Mouse (Mus musculus): ENCODE results near the gene Tmem218.

The Tmem218 gene

GRCm38 (mm10) chr9:37230486-37231195 is 22.6 kb downstream of the Tmem218 start:
- in situ Hi-C loops (cut with MboI, MseI): loop anchor here in 1 of 2 experiments (5.0 to 25.0 kb wide), 2 partner anchors 193 to 1668 kb away; partner anchors contain the start of genes Ddx25, Hyls1, Pate2 and Pus3

GRCm38 (mm10) chr9:37232201-37233195 is 24.5 kb downstream of the Tmem218 start:
- in situ Hi-C loops (cut with MboI, MseI): loop anchor here in 1 of 2 experiments (5.0 to 25.0 kb wide), 2 partner anchors 195 to 1670 kb away; partner anchors contain the start of genes Ddx25, Hyls1, Pate2 and Pus3

GRCm38 (mm10) chr9:37235951-37236737 is 28.1 kb downstream of the Tmem218 start:
- in situ Hi-C loops (cut with MboI, MseI): loop anchor here in 1 of 2 experiments (25.0 kb wide), 1 partner anchor 1674 kb away; the partner anchor contains the start of genes Ddx25, Hyls1, Pate2 and Pus3

- in situ Hi-C loops (cut with MboI, MseI): loop anchor here in 1 of 2 experiments (25.0 kb wide), 1 partner anchor 1680 kb away; the partner anchor contains the start of genes Ddx25, Hyls1, Pate2 and Pus3
Observed at GRCm38 (mm10) chr9:37242764-37243163, 34.7 kb downstream of the Tmem218 start.

- in situ Hi-C loops (cut with MboI, MseI): loop anchor here in 1 of 2 experiments (25.0 kb wide), 1 partner anchor 1682 kb away; the partner anchor contains the start of genes Ddx25, Hyls1, Pate2 and Pus3
Observed at GRCm38 (mm10) chr9:37244600-37244999, 36.6 kb downstream of the Tmem218 start.

GRCm38 (mm10) chr9:37245404-37245803 is 37.4 kb downstream of the Tmem218 start:
- in situ Hi-C loops (cut with MboI, MseI): loop anchor here in 1 of 2 experiments (25.0 kb wide), 1 partner anchor 1683 kb away; the partner anchor contains the start of genes Ddx25, Hyls1, Pate2 and Pus3

- in situ Hi-C loops (cut with MboI, MseI): loop anchor here in 1 of 2 experiments (25.0 kb wide), 1 partner anchor 1684 kb away; the partner anchor contains the start of genes Ddx25, Hyls1, Pate2 and Pus3
Observed at GRCm38 (mm10) chr9:37245810-37246209, 37.8 kb downstream of the Tmem218 start.

GRCm38 (mm10) chr9:37247429-37247828 is 39.4 kb downstream of the Tmem218 start:
- in situ Hi-C loops (cut with MboI, MseI): loop anchor here in 1 of 2 experiments (25.0 kb wide), 1 partner anchor 1685 kb away; the partner anchor contains the start of genes Ddx25, Hyls1, Pate2 and Pus3

- in situ Hi-C loops (cut with MboI, MseI): loop anchor here in 1 of 2 experiments (25.0 kb wide), 1 partner anchor 1686 kb away; the partner anchor contains the start of genes Ddx25, Hyls1, Pate2 and Pus3
Observed at GRCm38 (mm10) chr9:37248381-37248906, 40.4 kb downstream of the Tmem218 start.

- in situ Hi-C loops (cut with MboI, MseI): loop anchor here in 1 of 2 experiments (25.0 kb wide), 1 partner anchor 1688 kb away; the partner anchor contains the start of genes Ddx25, Hyls1, Pate2 and Pus3
Observed at GRCm38 (mm10) chr9:37249976-37250375, 42.0 kb downstream of the Tmem218 start.

- in situ Hi-C loops (cut with MboI, MseI): no loop called here
Observed at GRCm38 (mm10) chr9:37250631-37251030, 42.6 kb downstream of the Tmem218 start.

- in situ Hi-C loops (cut with MboI, MseI): no loop called here
Observed at GRCm38 (mm10) chr9:37254531-37255110, 46.6 kb downstream of the Tmem218 start.

- in situ Hi-C loops (cut with MboI, MseI): no loop called here
Observed at GRCm38 (mm10) chr9:37255149-37255888, 47.3 kb downstream of the Tmem218 start, which contains the start of gene Slc37a2. Gene Slc37a2 (minus strand): TSS chr9:37255738.

- in situ Hi-C loops (cut with MboI, MseI): no loop called here
Observed at GRCm38 (mm10) chr9:37255889-37256225, 47.8 kb downstream of the Tmem218 start.

GRCm38 (mm10) chr9:37266622-37267021 is 58.6 kb downstream of the Tmem218 start:
- in situ Hi-C loops (cut with MboI, MseI): no loop called here
